In genomic region chr4:126977467-126977866, GRCm38 (mm10) we compare ENCODE assay signal across 9 mouse cellular contexts. TPM values are rescaled to one million over a fixed set of nuclear protein-coding genes. Genes with fewer than 3 reads are reported as not detected.
DNase-seq lines count a peak whose midpoint lies in the region; ATAC-seq and TF ChIP-seq lines count a peak whose summit lies in the region.
"Had no signal": no experiment of that assay in that cellular context is flagged by ENCODE, and none has a peak within 500 bp of the region (broad histone marks: within the 10 kb centered on the region; RNA-seq: fewer than 3 reads in every experiment).

No protein-coding gene starts in this region.

- TF ChIP-seq POLR2A in MEL (IDR thresholded peaks at IDR 0.05; ENCODE audit: control insufficient read depth in 1 of 2, insufficient read depth in 1 of 2, low read depth in 1 of 2, low read length in 2 of 2, poor library complexity in 1 of 2), result no peak

- no peak for ATAC-seq in heart, postnatal 0 days (ENCODE audit: insufficient read depth, low read depth)
- ATAC-seq in megakaryocyte, adult 5-6 weeks (ENCODE audit: poor library complexity, severe bottlenecking), result no peak

- no peaks in the 10 kb centered on the region for H3K36me3 ChIP-seq in heart, postnatal 0 days (replicated peaks; ENCODE audit: control insufficient read depth, insufficient read depth, low read length)
- no peaks in the 10 kb centered on the region for H3K36me3 ChIP-seq in MEL (ENCODE audit: control insufficient read depth in 1 of 2, insufficient read depth in 2 of 2, low read length in 2 of 2)
- H3K36me3 ChIP-seq: hindbrain, embryonic 15.5 days had no signal

- H3K4me3 ChIP-seq in heart, postnatal 0 days (ENCODE audit: low read depth, low read length), result no peak overlapping the region
- H3K4me3 ChIP-seq in MEL (ENCODE audit: control insufficient read depth in 1 of 2, insufficient read depth in 1 of 2, low read depth in 2 of 2, low read length in 2 of 2), result no peak overlapping the region
- H3K4me3 ChIP-seq: hindbrain, embryonic 15.5 days had no signal

- no peak overlapping the region for H3K9ac ChIP-seq in heart, postnatal 0 days (replicated peaks; ENCODE audit: low read depth, low read length)
- H3K9ac ChIP-seq in MEL (ENCODE audit: control insufficient read depth, low read depth, low read length, poor library complexity, severe bottlenecking), result no peak overlapping the region
- H3K9ac ChIP-seq: hindbrain, embryonic 15.5 days had no signal

- H3K79me2 ChIP-seq in MEL (ENCODE audit: control insufficient read depth, insufficient read depth, low read length, poor library complexity), result no peaks in the 10 kb centered on the region

- no peaks in the 10 kb centered on the region for H3K4me1 ChIP-seq in heart, postnatal 0 days (ENCODE audit: control insufficient read depth, insufficient read depth)
- H3K4me1 ChIP-seq in MEL (ENCODE audit: control insufficient read depth in 1 of 2, insufficient read depth in 2 of 2, low read length in 2 of 2), result peaks cover 0 to 2% of the 10 kb centered on the region in 2 experiments; a peak in 1 of 4 replicates
- H3K4me1 ChIP-seq: hindbrain, embryonic 15.5 days had no signal

- H3K27ac ChIP-seq in heart, postnatal 0 days (ENCODE audit: low read depth), result no peak overlapping the region
- H3K27ac ChIP-seq in MEL (ENCODE audit: control insufficient read depth, low read depth, low read length), result no peak overlapping the region
- H3K27ac ChIP-seq: hindbrain, embryonic 15.5 days had no signal

- peak; percentile 66 for TF ChIP-seq RAD21 in MEL (IDR thresholded peaks at IDR 0.05; ENCODE audit: low read depth, low read length)

- no peak for TF ChIP-seq EP300 in heart, postnatal 0 days (IDR thresholded peaks at IDR 0.05; ENCODE audit: low read depth)
- TF ChIP-seq EP300 in MEL (IDR thresholded peaks at IDR 0.05; ENCODE audit: low read depth in 1 of 2, low read length in 2 of 2), result no peak

- no peaks in the 10 kb centered on the region for H3K27me3 ChIP-seq in heart, postnatal 0 days (ENCODE audit: control insufficient read depth, insufficient read depth, low read length)
- peaks cover 1 to 4% of the 10 kb centered on the region in 2 experiments; a peak in 3 of 4 replicates for H3K27me3 ChIP-seq in MEL (ENCODE audit: control insufficient read depth in 1 of 2, insufficient read depth in 2 of 2, low read length in 2 of 2)
- H3K27me3 ChIP-seq: hindbrain, embryonic 15.5 days had no signal

- H3K9me3 ChIP-seq in heart, postnatal 0 days (replicated peaks; ENCODE audit: control insufficient read depth, low read length), result no peaks in the 10 kb centered on the region
- H3K9me3 ChIP-seq in MEL (replicated peaks; ENCODE audit: insufficient read depth, low read length), result no peaks in the 10 kb centered on the region
- H3K9me3 ChIP-seq: hindbrain, embryonic 15.5 days had no signal

- H3K4me2 ChIP-seq in heart, postnatal 0 days (ENCODE audit: low read depth, low read length), result no peak overlapping the region
- H3K4me2 ChIP-seq: hindbrain, embryonic 15.5 days had no signal

- DNase-seq in heart, postnatal 0 days (ENCODE audit: low spot score), result no peak
- no peak for DNase-seq in heart, adult 9 months (ENCODE audit: low spot score in 2 of 2)
- DNase-seq in 3T3-L1 (ENCODE audit: low read depth, low spot score) (peak; percentile 69), MEL (ENCODE audit: low read depth, low spot score) (peak; percentile 71)
- peak; percentile 20 for DNase-seq in embryo, embryonic 11 days
- peak; percentile 80 for DNase-seq in lung, postnatal 36 days
- DNase-seq in spleen, postnatal 36 days (ENCODE audit: low spot score in 2 of 2), result no peak

- peak; percentile 39 for TF ChIP-seq CTCF in heart, postnatal 0 days (IDR thresholded peaks at IDR 0.05; ENCODE audit: low read depth)
- peak; percentile 41 to 65 (median 43) for TF ChIP-seq CTCF in MEL (IDR thresholded peaks at IDR 0.05 in 2 of 3, conservative IDR thresholded peaks at IDR 0.05 in 1 of 3; ENCODE audit: control insufficient read depth in 1 of 3, insufficient read depth in 1 of 3, low read depth in 2 of 3, low read length in 3 of 3, poor library complexity in 1 of 3, severe bottlenecking in 1 of 3)

TF ChIP-seq in MEL, 35 proteins besides CTCF, POLR2A, EP300 and RAD21:
- no peak for TF ChIP-seq CHD1 (IDR thresholded peaks at IDR 0.05; ENCODE audit: low read depth, low read length)
- peak; percentile 29; the same call in 1 of the 2 replicates for TF ChIP-seq SMC3 (IDR thresholded peaks at IDR 0.05; ENCODE audit: low read depth, low read length)
- TF ChIP-seq BHLHE40 (IDR thresholded peaks at IDR 0.05; ENCODE audit: borderline replicate concordance, low read depth, low read length), result no peak

RNA-seq across cellular contexts. Expression of gene Zmym4, which starts 9.5 kb away (rescaled TPM):
- total RNA-seq in heart, postnatal 0 days (2014; rRNA removed; ENCODE audit: low replicate concordance), result 8.4 and 40.9 TPM in 2 replicates
- polyA plus RNA-seq in heart, postnatal 0 days (2015; fragmentation: Nextera tagmentation; extraction: Ambion mirVana), result 7.9 and 9.4 TPM in 2 replicates
- total RNA-seq in MEL (2012; rRNA removed), result 14.9 and 16.8 TPM in 2 replicates
- 10 to 100 TPM; 23.6 to 71.1 TPM for polyA plus RNA-seq in MEL (2012; ENCODE audit: insufficient read depth in 1 of 2, insufficient read length in 2 of 2, low read depth in 1 of 2, low replicate concordance in 2 of 2, missing spikeins in 1 of 2)
- 14.8 and 26.5 TPM in 2 replicates for total RNA-seq in megakaryocyte, adult 5-6 weeks (2015)
- total RNA-seq in megakaryocyte, adult 5-6 weeks (2017), result 19.9 and 27.3 TPM in 2 replicates

RNA-seq across cellular contexts. Expression of gene Sfpq, which starts 43.7 kb away (rescaled TPM):
- total RNA-seq in heart, postnatal 0 days (2014; rRNA removed; ENCODE audit: low replicate concordance), result 106 and 126 TPM in 2 replicates
- 37.1 and 39.8 TPM in 2 replicates for polyA plus RNA-seq in heart, postnatal 0 days (2015; fragmentation: Nextera tagmentation; extraction: Ambion mirVana)
- total RNA-seq in MEL (2012; rRNA removed), result 255 and 259 TPM in 2 replicates
- 100 to 1,000 TPM; 100 to 366 TPM for polyA plus RNA-seq in MEL (2012; ENCODE audit: insufficient read depth in 1 of 2, insufficient read length in 2 of 2, low read depth in 1 of 2, low replicate concordance in 2 of 2, missing spikeins in 1 of 2)
- 311 and 315 TPM in 2 replicates for total RNA-seq in megakaryocyte, adult 5-6 weeks (2015)
- total RNA-seq in megakaryocyte, adult 5-6 weeks (2017), result 566 and 688 TPM in 2 replicates

Comparison
In these comparisons a context has a peak if more than half of its experiments do, and no peak if none do; other contexts are left out.
1. DNase-seq: peak in 3T3-L1 (single experiment), MEL (single experiment), embryo, embryonic 11 days (single experiment) and lung, postnatal 36 days (single experiment); none in heart, postnatal 0 days (single experiment), heart, adult 9 months (0 of 2) and spleen, postnatal 36 days (0 of 2).